Mouse (Mus musculus): ENCODE measurements around the gene Sulf2. TPM values are rescaled to one million over a fixed set of nuclear protein-coding genes. Genes with fewer than 3 reads are reported as not detected.

Sulf2 gene
- polyA plus RNA-seq, 1 experiment from 2014 or later: 68.4 TPM

GRCm38 (mm10) chr2:166164601-166165000 is 9.1 kb upstream of the Sulf2 start:
- Histone ChIP-seq H3K4me1 (ENCODE audit: control insufficient read depth, insufficient read depth, low read length) (peaks cover 14% of the 10 kb centered on the region), H3K36me3 (ENCODE audit: control insufficient read depth, insufficient read depth, low read length) (no peaks in the 10 kb centered on the region), H3K27me3 (replicated peaks; ENCODE audit: control insufficient read depth, insufficient read depth, low read length) (no peaks in the 10 kb centered on the region), H3K4me3 (ENCODE audit: low read length) (no peak overlapping the region), H3K4me2 (ENCODE audit: low read depth, low read length) (no peak overlapping the region), H3K27ac (ENCODE audit: low read length) (no peak overlapping the region), H3K9me3 (ENCODE audit: control insufficient read depth, low read length) (no peaks in the 10 kb centered on the region), H3K9ac (ENCODE audit: low read depth, low read length) (no peak overlapping the region)
- WGBS: 92% methylated on average over 1 of the region's 1 CpGs
- no peak for ATAC-seq

GRCm38 (mm10) chr2:166163917-166164316 is 8.5 kb upstream of the Sulf2 start:
- H3K9me3 ChIP-seq (ENCODE audit: control insufficient read depth, low read length): no peaks in the 10 kb centered on the region
- no peaks in the 10 kb centered on the region for H3K36me3 ChIP-seq (ENCODE audit: control insufficient read depth, insufficient read depth, low read length)
- H3K9ac ChIP-seq (ENCODE audit: low read depth, low read length): no peak overlapping the region
- peaks cover 11% of the 10 kb centered on the region for H3K4me1 ChIP-seq (ENCODE audit: control insufficient read depth, insufficient read depth, low read length)
- no peak overlapping the region for H3K4me3 ChIP-seq (ENCODE audit: low read length)
- no peaks in the 10 kb centered on the region for H3K27me3 ChIP-seq (replicated peaks; ENCODE audit: control insufficient read depth, insufficient read depth, low read length)
- H3K4me2 ChIP-seq (ENCODE audit: low read depth, low read length): no peak overlapping the region
- WGBS: 87% methylated on average over 6 of the region's 6 CpGs
- no peak for ATAC-seq
- no peak overlapping the region for H3K27ac ChIP-seq (ENCODE audit: low read length)

- H3K4me1 ChIP-seq (ENCODE audit: control insufficient read depth, insufficient read depth, low read length): peaks cover 7% of the 10 kb centered on the region
- no peak overlapping the region for H3K4me3 ChIP-seq (ENCODE audit: low read length)
- H3K4me2 ChIP-seq (ENCODE audit: low read depth, low read length): no peak overlapping the region
- no peak overlapping the region for H3K27ac ChIP-seq (ENCODE audit: low read length)
- no peak for ATAC-seq
- 66% methylated on average over 5 of the region's 5 CpGs for WGBS
- H3K36me3 ChIP-seq (ENCODE audit: control insufficient read depth, insufficient read depth, low read length): no peaks in the 10 kb centered on the region
- no peaks in the 10 kb centered on the region for H3K27me3 ChIP-seq (replicated peaks; ENCODE audit: control insufficient read depth, insufficient read depth, low read length)
- H3K9me3 ChIP-seq (ENCODE audit: control insufficient read depth, low read length): no peaks in the 10 kb centered on the region
- no peak overlapping the region for H3K9ac ChIP-seq (ENCODE audit: low read depth, low read length)
Observed at GRCm38 (mm10) chr2:166163252-166163651, 7.8 kb upstream of the Sulf2 start.

- 0 out of 2 replicates have a peak overlapping the region, but pooled peaks have one; percentile 14 for H3K9ac ChIP-seq (ENCODE audit: low read depth, low read length)
- WGBS: 63% methylated on average over 5 of the region's 5 CpGs
- ATAC-seq: no peak
Observed at GRCm38 (mm10) chr2:166162160-166162559, 6.7 kb upstream of the Sulf2 start.

GRCm38 (mm10) chr2:166159276-166159675 is 3.8 kb upstream of the Sulf2 start:
- no peak for ATAC-seq
- no peaks in the 10 kb centered on the region for H3K27me3 ChIP-seq (replicated peaks; ENCODE audit: control insufficient read depth, insufficient read depth, low read length)
- H3K36me3 ChIP-seq (ENCODE audit: control insufficient read depth, insufficient read depth, low read length): no peaks in the 10 kb centered on the region
- H3K9ac ChIP-seq (ENCODE audit: low read depth, low read length): no peak overlapping the region
- 92% methylated on average over 7 of the region's 7 CpGs for WGBS
- no peak overlapping the region for H3K27ac ChIP-seq (ENCODE audit: low read length)
- H3K4me1 ChIP-seq (ENCODE audit: control insufficient read depth, insufficient read depth, low read length): peaks cover 22% of the 10 kb centered on the region
- no peak overlapping the region for H3K4me2 ChIP-seq (ENCODE audit: low read depth, low read length)
- H3K4me3 ChIP-seq (ENCODE audit: low read length): no peak overlapping the region
- H3K9me3 ChIP-seq (ENCODE audit: control insufficient read depth, low read length): no peaks in the 10 kb centered on the region

More at GRCm38 (mm10) chr2:166162160-166162559, 6.7 kb upstream of the Sulf2 start:
- Histone ChIP-seq H3K4me3 (ENCODE audit: low read length) (no peak overlapping the region), H3K27ac (ENCODE audit: low read length) (no peak overlapping the region), H3K27me3 (replicated peaks; ENCODE audit: control insufficient read depth, insufficient read depth, low read length) (no peaks in the 10 kb centered on the region), H3K4me1 (ENCODE audit: control insufficient read depth, insufficient read depth, low read length) (peaks cover 15% of the 10 kb centered on the region), H3K9me3 (ENCODE audit: control insufficient read depth, low read length) (no peaks in the 10 kb centered on the region), H3K36me3 (ENCODE audit: control insufficient read depth, insufficient read depth, low read length) (no peaks in the 10 kb centered on the region), H3K4me2 (ENCODE audit: low read depth, low read length) (no peak overlapping the region)

GRCm38 (mm10) chr2:166157767-166158561 is 2.5 kb upstream of the Sulf2 start:
- H3K27me3 ChIP-seq (replicated peaks; ENCODE audit: control insufficient read depth, insufficient read depth, low read length): no peaks in the 10 kb centered on the region
- no peaks in the 10 kb centered on the region for H3K9me3 ChIP-seq (ENCODE audit: control insufficient read depth, low read length)
- ATAC-seq: no peak
- no peak overlapping the region for H3K4me2 ChIP-seq (ENCODE audit: low read depth, low read length)
- 46% methylated on average over 12 of the region's 12 CpGs for WGBS
- H3K27ac ChIP-seq (ENCODE audit: low read length): peak overlapping the region; percentile 55
- peaks cover 30% of the 10 kb centered on the region for H3K4me1 ChIP-seq (ENCODE audit: control insufficient read depth, insufficient read depth, low read length)
- no peaks in the 10 kb centered on the region for H3K36me3 ChIP-seq (ENCODE audit: control insufficient read depth, insufficient read depth, low read length)
- no peak overlapping the region for H3K4me3 ChIP-seq (ENCODE audit: low read length)
- H3K9ac ChIP-seq (ENCODE audit: low read depth, low read length): no peak overlapping the region; the same call in 1 of the 2 replicates

- H3K4me1 ChIP-seq (ENCODE audit: control insufficient read depth, insufficient read depth, low read length): peaks cover 34% of the 10 kb centered on the region
- H3K27me3 ChIP-seq (replicated peaks; ENCODE audit: control insufficient read depth, insufficient read depth, low read length): no peaks in the 10 kb centered on the region
- no peak overlapping the region for H3K9ac ChIP-seq (ENCODE audit: low read depth, low read length)
- ATAC-seq: peak; percentile 56
- no peaks in the 10 kb centered on the region for H3K36me3 ChIP-seq (ENCODE audit: control insufficient read depth, insufficient read depth, low read length)
- H3K4me3 ChIP-seq (ENCODE audit: low read length): no peak overlapping the region
- H3K9me3 ChIP-seq (ENCODE audit: control insufficient read depth, low read length): no peaks in the 10 kb centered on the region
- peak overlapping the region; percentile 55 for H3K27ac ChIP-seq (ENCODE audit: low read length)
- 80% methylated on average over 2 of the region's 2 CpGs for WGBS
- H3K4me2 ChIP-seq (ENCODE audit: low read depth, low read length): no peak overlapping the region
Observed at GRCm38 (mm10) chr2:166157144-166157543, 1.7 kb upstream of the Sulf2 start.

- H3K4me1 ChIP-seq (ENCODE audit: control insufficient read depth, insufficient read depth, low read length): peaks cover 44% of the 10 kb centered on the region
- no peaks in the 10 kb centered on the region for H3K27me3 ChIP-seq (replicated peaks; ENCODE audit: control insufficient read depth, insufficient read depth, low read length)
- 13% methylated on average over 12 of the region's 12 CpGs for WGBS
- no peaks in the 10 kb centered on the region for H3K9me3 ChIP-seq (ENCODE audit: control insufficient read depth, low read length)
- H3K4me3 ChIP-seq (ENCODE audit: low read length): peak overlapping the region; percentile 81; the same call in 1 of the 2 replicates
- peak overlapping the region; percentile 87; the same call in 1 of the 2 replicates for H3K4me2 ChIP-seq (ENCODE audit: low read depth, low read length)
- H3K27ac ChIP-seq (ENCODE audit: low read length): no peak overlapping the region; the same call in 1 of the 2 replicates
- H3K36me3 ChIP-seq (ENCODE audit: control insufficient read depth, insufficient read depth, low read length): no peaks in the 10 kb centered on the region
- H3K9ac ChIP-seq (ENCODE audit: low read depth, low read length): peak overlapping the region; percentile 93
- no peak for ATAC-seq
Observed at GRCm38 (mm10) chr2:166156122-166156521, 659 bp upstream of the Sulf2 start.

- H3K4me1 ChIP-seq (ENCODE audit: control insufficient read depth, insufficient read depth, low read length): peaks cover 47% of the 10 kb centered on the region
- H3K27ac ChIP-seq (ENCODE audit: low read length): peak overlapping the region; percentile 89
- under 1% methylated on average over 83 of the region's 95 CpGs for WGBS
- peak overlapping the region; percentile 87 for H3K4me2 ChIP-seq (ENCODE audit: low read depth, low read length)
- H3K9me3 ChIP-seq (ENCODE audit: control insufficient read depth, low read length): no peaks in the 10 kb centered on the region
- no peaks in the 10 kb centered on the region for H3K27me3 ChIP-seq (replicated peaks; ENCODE audit: control insufficient read depth, insufficient read depth, low read length)
- H3K4me3 ChIP-seq (ENCODE audit: low read length): peak overlapping the region; percentile 81
- H3K9ac ChIP-seq (ENCODE audit: low read depth, low read length): peak overlapping the region; percentile 93
- no peaks in the 10 kb centered on the region for H3K36me3 ChIP-seq (ENCODE audit: control insufficient read depth, insufficient read depth, low read length)
- ATAC-seq: peak; percentile 21
Observed at GRCm38 (mm10) chr2:166154749-166155453, 562 bp downstream of the Sulf2 start.
